Mouse (Mus musculus): ENCODE measurements around the gene Coil.

GRCm38 (mm10) chr11:89006404-89006803, 36.4 kb downstream of the Coil start:
- TF ChIP-seq CTCF (IDR thresholded peaks at IDR 0.05) (no peak), EP300 (IDR thresholded peaks at IDR 0.05; ENCODE audit: insufficient read depth, low read depth, low read length) (no peak)

Measured in heart, adult 2 months (tissue).